Mouse (Mus musculus): ENCODE data around the gene Slc35f4.

Gene Slc35f4

GRCm38 (mm10) chr14:49348164-49348896, 177.5 kb downstream of the Slc35f4 start:
- DNase-seq (ENCODE audit: low spot score in 2 of 2) = no peak

GRCm38 (mm10) chr14:49345835-49346234, 180.0 kb downstream of the Slc35f4 start:
- DNase-seq (ENCODE audit: low spot score in 2 of 2) = no peak

GRCm38 (mm10) chr14:49337011-49337410, 188.8 kb downstream of the Slc35f4 start:
- no peak for DNase-seq (ENCODE audit: low spot score in 2 of 2)

- no peak for DNase-seq (ENCODE audit: low spot score in 2 of 2)
Measured at GRCm38 (mm10) chr14:49333841-49334240, 192.0 kb downstream of the Slc35f4 start.

- DNase-seq (ENCODE audit: low spot score in 2 of 2) = no peak
Measured at GRCm38 (mm10) chr14:49316493-49316894, 209.4 kb downstream of the Slc35f4 start.

- DNase-seq (ENCODE audit: low spot score in 2 of 2) = no peak
Measured at GRCm38 (mm10) chr14:49313981-49314380, 211.9 kb downstream of the Slc35f4 start.

- no peak for DNase-seq (ENCODE audit: low spot score in 2 of 2)
Measured at GRCm38 (mm10) chr14:49313376-49313775, 212.5 kb downstream of the Slc35f4 start.

GRCm38 (mm10) chr14:49311548-49311947, 214.3 kb downstream of the Slc35f4 start:
- DNase-seq (ENCODE audit: low spot score in 2 of 2) = no peak

GRCm38 (mm10) chr14:49311091-49311492, 214.8 kb downstream of the Slc35f4 start:
- no peak for DNase-seq (ENCODE audit: low spot score in 2 of 2)

- no peak for DNase-seq (ENCODE audit: low spot score in 2 of 2)
Measured at GRCm38 (mm10) chr14:49309670-49310069, 216.2 kb downstream of the Slc35f4 start.

GRCm38 (mm10) chr14:49308591-49308990, 217.3 kb downstream of the Slc35f4 start:
- DNase-seq (ENCODE audit: low spot score in 2 of 2) = no peak

- DNase-seq (ENCODE audit: low spot score in 2 of 2) = no peak
Measured at GRCm38 (mm10) chr14:49307842-49308241, 218.0 kb downstream of the Slc35f4 start.

- no peak for DNase-seq (ENCODE audit: low spot score in 2 of 2)
Measured at GRCm38 (mm10) chr14:49305534-49306409, 220.1 kb downstream of the Slc35f4 start.

GRCm38 (mm10) chr14:49302271-49302857, 223.5 kb downstream of the Slc35f4 start:
- no peak for DNase-seq (ENCODE audit: low spot score in 2 of 2)

GRCm38 (mm10) chr14:49300981-49301619, 224.7 kb downstream of the Slc35f4 start:
- DNase-seq (ENCODE audit: low spot score in 2 of 2) = no peak

GRCm38 (mm10) chr14:49300326-49300725, 225.5 kb downstream of the Slc35f4 start:
- DNase-seq (ENCODE audit: low spot score in 2 of 2) = no peak

- no peak for DNase-seq (ENCODE audit: low spot score in 2 of 2)
Measured at GRCm38 (mm10) chr14:49293802-49294449, 231.9 kb downstream of the Slc35f4 start.

GRCm38 (mm10) chr14:49290029-49290745, 235.7 kb downstream of the Slc35f4 start:
- no peak for DNase-seq (ENCODE audit: low spot score in 2 of 2)

- no peak for DNase-seq (ENCODE audit: low spot score in 2 of 2)
Measured at GRCm38 (mm10) chr14:49283784-49284655, 241.8 kb downstream of the Slc35f4 start.

- no peak for DNase-seq (ENCODE audit: low spot score in 2 of 2)
Measured at GRCm38 (mm10) chr14:49278880-49279279, 247.0 kb downstream of the Slc35f4 start.

All from frontal cortex, postnatal 14 days (tissue).